Mouse (Mus musculus): ENCODE measurements around the gene Mroh9.

The Mroh9 gene

GRCm38 (mm10) chr1:163085570-163085969, at the start of gene Mroh9:
TSS of gene Mroh9 (minus strand) at chr1:163085670.
- DNase-seq = no peak

GRCm38 (mm10) chr1:163129976-163130375, 44.5 kb upstream of the Mroh9 start:
- no peak for DNase-seq

- no peak for DNase-seq
Measured at GRCm38 (mm10) chr1:163129129-163129900, 43.8 kb upstream of the Mroh9 start.

GRCm38 (mm10) chr1:163126175-163126881, 40.9 kb upstream of the Mroh9 start:
- no peak for DNase-seq

GRCm38 (mm10) chr1:163122414-163122813, 36.9 kb upstream of the Mroh9 start:
- no peak for DNase-seq

- DNase-seq = no peak
Measured at GRCm38 (mm10) chr1:163113461-163114174, 28.1 kb upstream of the Mroh9 start.

- no peak for DNase-seq
Measured at GRCm38 (mm10) chr1:163112482-163113164, 27.2 kb upstream of the Mroh9 start.

- no peak for DNase-seq
Measured at GRCm38 (mm10) chr1:163104960-163105359, 19.5 kb upstream of the Mroh9 start.

- peak in 1 of 2 experiments; percentile 31 for DNase-seq
Measured at GRCm38 (mm10) chr1:163091438-163092155, 6.1 kb upstream of the Mroh9 start.

- peak; percentile 62 to 72 for DNase-seq
Measured at GRCm38 (mm10) chr1:163070502-163070901, 15.0 kb downstream of the Mroh9 start.

GRCm38 (mm10) chr1:163060381-163060780, 25.1 kb downstream of the Mroh9 start:
- no peak for DNase-seq

- DNase-seq = peak; percentile 34 to 45
Measured at GRCm38 (mm10) chr1:163057363-163057762, 28.1 kb downstream of the Mroh9 start.

GRCm38 (mm10) chr1:163055629-163056028, 29.8 kb downstream of the Mroh9 start:
- no peak for DNase-seq

- no peak for DNase-seq
Measured at GRCm38 (mm10) chr1:163023075-163023474, 62.4 kb downstream of the Mroh9 start.

- DNase-seq = no peak
Measured at GRCm38 (mm10) chr1:163009220-163009619, 76.2 kb downstream of the Mroh9 start.

GRCm38 (mm10) chr1:163003496-163003895, 82.0 kb downstream of the Mroh9 start:
- no peak for DNase-seq

- DNase-seq = no peak
Measured at GRCm38 (mm10) chr1:163001271-163001829, 84.1 kb downstream of the Mroh9 start.

GRCm38 (mm10) chr1:162987546-162987945, 97.9 kb downstream of the Mroh9 start:
- no peak for DNase-seq

- no peak for DNase-seq
Measured at GRCm38 (mm10) chr1:162986777-162987176, 98.7 kb downstream of the Mroh9 start.

GRCm38 (mm10) chr1:162986121-162986748, 99.2 kb downstream of the Mroh9 start:
- DNase-seq = no peak

- no peak for DNase-seq
Measured at GRCm38 (mm10) chr1:162984428-162984827, 101.0 kb downstream of the Mroh9 start, which contains the start of gene Fmo3. TSS of gene Fmo3 (minus strand) at chr1:162984528.
